Mouse (Mus musculus): ENCODE measurements around the gene Gna13.

Gene Gna13

DNA sequence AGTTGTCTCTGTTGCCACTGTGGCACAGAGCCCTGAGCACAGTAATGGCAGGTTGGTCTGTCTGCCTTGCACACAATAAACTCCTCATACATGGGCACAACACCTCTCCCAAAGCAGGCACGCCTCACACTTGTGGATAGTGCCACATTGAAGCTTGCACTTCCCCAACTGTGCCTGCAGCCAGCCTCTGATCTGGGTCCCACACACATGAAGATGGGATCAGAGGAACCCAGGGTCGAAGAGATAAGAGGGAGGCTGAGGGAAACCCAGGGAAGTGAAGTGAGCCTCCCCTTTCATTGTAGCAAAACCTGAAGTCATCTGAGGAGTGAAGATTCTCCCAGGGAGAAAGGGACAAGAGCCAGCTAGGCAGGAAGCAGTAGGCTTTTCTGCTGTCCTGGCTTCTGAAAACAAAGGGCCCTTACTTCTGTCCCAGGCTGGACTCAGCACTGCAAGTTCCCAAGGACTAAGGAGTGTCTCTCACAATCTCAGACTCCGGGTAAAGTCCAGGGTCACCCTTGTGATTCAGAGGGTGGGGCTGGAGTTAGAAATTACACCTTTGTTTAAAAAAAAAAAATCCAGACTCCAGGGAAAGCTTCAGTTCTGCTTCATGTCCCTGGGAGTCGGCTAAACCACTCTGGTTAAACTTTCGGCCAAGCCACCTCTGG lies 12.8 kb upstream of the Gna13 start:
- in situ Hi-C loops (cut with MboI) = no loop called here

DNA sequence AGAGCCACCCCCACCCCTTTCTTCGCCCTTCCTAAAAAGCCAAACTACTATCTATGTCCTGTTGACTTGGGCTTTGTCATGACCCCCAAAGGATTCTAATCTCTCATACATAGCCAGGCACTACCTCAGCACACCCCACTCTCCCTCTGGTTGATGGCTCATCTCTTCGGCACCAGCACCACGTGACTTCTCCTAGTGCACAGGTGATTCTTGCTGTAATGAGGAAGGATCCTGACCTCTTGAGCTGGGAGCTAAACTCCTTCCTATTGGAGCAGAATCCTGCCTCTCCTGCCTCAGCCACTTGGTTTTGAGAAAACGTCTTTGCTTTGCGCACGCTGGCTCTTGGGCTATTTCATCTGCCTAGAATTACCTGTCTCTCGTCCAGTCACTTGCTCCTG lies 12.3 kb upstream of the Gna13 start:
- in situ Hi-C loops (cut with MboI) = no loop called here

DNA sequence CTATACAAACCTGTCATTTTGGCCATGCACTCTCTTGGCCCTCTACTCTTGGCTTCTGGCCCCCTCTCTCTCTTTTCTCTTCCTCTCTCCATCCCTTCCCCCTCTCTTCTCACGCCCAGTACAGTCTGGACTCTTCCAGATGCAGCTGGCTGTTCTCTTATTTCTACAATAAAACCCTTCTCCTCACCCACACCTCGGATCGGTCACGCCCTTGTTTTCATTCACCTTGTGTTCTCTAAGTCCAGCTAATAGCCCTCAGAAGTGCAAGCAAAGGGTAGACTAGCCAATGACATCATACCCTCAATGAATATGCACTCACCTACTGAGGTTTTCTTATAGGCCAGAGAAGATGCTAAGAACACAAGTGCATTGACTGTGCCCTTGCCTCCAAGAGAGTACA lies 11.1 kb upstream of the Gna13 start:
- in situ Hi-C loops (cut with MboI) = no loop called here

DNA sequence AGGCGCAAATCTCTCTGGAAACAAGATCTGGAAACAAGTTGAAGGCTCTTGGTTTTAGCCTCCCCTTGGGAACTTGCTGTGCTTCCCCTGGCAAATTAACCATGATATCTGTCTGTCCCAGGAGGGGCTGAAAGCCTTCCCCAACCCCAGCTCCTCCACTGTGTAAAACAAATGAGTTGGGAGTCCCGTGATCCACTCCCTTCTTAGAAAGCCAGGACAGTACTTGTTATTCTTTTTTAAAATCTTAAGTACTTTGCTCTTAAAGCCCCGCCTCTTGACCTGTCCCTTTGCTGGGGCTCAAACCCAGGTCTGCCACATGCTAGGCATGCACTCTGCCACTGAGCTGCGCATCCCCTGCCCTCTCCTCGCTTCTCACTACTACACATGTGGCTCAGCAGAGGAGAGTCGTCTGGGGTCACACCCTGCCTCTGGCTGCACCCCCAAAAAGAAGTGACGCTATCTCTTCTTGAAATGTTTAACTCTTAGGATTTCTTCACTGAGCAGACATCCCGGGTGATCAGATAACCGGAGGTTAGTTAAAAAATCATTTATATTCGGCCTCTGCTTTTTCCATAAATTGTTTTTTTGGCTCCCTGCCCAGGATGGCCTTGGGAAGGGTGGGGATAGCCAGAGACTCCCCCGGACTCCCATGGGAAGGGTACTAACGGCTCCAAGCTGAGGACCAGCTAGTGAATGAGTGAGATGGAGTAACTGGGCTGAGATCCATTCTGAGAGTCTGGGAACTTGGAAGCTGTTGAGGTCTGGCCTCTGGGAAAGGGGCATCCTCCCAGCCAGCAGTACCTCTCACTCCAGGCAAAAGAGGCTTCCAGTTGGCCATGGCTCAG lies 9.0 kb upstream of the Gna13 start:
- in situ Hi-C loops (cut with MboI) = no loop called here

DNA sequence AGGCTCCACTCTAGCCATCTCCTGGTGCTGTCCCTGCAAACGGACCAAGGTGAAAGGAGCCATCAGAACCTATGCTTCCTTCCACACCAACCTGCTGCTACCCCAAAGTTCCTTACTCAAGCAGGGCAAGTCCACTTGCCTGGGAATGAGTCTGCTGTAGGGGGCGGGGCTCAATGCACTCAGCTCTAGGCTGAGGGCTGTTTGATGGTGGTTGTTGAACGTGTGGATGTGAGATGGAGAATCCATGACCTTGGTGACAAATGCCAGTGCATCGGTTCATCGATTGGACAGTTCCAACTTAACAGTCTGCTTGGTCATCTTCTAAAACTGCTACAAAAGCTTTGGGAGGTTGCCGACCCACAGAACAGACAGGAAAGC lies 8.4 kb upstream of the Gna13 start:
- in situ Hi-C loops (cut with MboI) = no loop called here

DNA sequence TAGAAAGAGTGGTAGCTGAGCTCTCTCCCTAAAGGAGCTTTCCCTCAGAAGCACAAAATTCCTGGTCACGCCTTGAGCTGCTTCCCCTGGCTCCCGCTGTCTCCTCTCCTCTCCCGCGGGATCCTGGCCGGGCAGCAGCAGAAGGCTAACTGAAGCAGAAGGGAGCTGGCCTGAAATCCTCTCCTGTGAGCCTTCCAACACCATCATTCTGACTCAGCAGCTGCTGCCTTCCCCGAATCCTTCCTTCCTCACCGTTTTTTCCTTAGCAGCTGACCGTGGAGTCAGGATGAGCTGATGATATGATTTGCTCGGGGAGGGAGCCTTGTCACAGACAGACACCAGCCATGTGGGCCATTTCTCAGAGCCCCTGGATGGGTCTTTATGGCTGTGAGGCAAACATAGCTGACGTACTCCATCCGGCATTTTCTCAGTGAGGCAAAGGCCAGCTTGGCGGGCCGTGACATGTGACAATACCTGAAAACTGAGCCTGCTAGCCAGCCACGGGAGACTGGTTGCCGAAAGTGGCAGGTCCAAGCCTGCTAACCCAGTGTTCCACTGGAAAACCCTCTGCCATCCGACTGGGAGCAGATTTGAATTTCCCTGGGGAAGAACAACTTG lies 6.8 kb upstream of the Gna13 start:
- in situ Hi-C loops (cut with MboI) = no loop called here

DNA sequence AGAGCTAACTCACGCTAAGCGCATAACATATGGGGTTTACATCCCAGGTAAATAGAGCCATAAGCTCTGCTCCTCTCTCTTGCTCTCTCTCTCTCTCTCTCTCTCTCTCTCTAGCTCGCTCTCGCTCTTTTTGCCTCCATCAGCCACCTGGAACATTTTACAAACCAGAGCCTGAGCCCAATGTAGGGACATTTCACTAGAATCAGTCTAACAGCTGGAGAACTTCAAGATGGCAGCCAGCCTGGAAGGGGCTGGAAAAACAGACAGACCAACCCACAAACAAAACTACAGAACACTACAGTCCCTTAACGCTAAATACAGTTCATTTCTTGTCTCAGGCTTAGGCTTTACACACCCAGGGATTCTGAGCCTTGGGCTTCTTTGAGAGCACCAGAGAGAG lies 5.5 kb upstream of the Gna13 start:
- in situ Hi-C loops (cut with MboI) = no loop called here

DNA sequence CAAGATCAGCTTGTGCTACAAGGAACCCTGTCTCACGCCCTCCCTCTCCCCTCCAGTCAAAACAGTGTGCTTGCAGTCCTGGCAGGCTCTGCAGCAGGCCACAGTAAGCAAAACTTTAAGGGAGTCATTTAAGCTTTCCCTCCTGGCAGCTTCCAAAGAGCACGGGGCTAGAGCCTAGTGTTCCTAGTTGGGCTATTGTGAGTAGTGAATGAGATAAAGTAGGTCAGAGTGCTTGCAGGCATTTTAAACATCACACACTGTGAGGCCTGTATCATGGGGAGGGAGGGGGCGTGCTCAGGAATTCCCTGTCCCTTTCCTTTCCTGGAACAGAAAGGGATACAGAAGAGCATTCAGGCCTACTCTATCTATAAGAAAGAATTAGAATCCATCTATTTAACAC lies 4.1 kb upstream of the Gna13 start:
- in situ Hi-C loops (cut with MboI) = no loop called here

DNA sequence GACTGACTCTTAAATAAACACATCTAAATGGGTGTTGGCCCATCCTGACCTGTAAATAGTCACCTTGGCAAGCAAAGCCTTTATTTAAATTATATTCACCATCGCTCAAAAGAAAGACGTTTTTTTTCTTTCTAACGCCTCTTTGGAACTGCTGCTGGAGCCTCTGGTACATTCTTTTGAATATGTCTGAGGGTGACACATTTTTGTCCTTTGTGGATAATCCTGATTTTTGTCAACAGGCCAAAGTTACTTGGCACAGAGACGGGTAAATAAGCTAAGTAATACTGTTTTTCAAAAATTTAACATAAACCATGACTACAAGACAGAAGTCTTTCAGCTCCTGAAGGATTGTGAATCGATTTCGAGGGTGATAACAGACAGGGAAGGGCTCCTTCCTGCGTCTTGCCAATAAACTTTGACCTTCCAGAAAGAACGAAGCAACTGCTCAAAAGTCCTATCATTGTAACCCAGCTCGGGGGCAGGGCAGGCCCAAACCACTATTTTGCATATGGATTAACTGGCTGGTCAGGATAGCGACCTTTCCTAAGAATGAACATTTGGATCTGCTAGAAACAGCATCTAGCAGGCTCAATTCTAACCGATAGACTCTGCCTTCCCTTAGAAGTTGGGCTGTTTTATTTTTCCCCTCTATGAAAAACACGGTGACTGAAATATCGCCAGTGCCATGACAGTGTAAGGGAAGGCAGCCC lies 3.4 kb upstream of the Gna13 start:
- in situ Hi-C loops (cut with MboI) = no loop called here

DNA sequence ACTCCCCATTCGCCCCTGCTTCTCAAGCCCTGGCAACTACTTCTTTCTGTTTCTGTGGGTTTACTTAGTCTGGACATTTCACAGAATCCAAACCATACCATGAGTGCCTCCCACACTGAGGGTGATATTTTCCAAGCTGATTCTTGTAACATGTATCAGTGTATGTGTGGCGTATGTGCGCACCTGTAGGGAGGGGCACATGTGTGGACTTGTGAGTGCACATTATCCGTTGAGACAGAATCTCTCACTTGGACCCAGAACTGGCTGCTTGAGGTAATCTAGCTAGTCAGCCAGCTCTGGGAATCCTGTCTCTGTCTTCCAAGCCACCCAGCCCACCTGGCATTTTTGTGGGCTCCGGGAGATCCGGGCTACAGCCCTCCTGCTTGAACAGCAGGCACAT lies 2.5 kb upstream of the Gna13 start:
- in situ Hi-C loops (cut with MboI) = loop anchor here (5.0 kb wide), 1 partner anchor 67 kb away; the partner anchor contains the start of gene Amz2

DNA sequence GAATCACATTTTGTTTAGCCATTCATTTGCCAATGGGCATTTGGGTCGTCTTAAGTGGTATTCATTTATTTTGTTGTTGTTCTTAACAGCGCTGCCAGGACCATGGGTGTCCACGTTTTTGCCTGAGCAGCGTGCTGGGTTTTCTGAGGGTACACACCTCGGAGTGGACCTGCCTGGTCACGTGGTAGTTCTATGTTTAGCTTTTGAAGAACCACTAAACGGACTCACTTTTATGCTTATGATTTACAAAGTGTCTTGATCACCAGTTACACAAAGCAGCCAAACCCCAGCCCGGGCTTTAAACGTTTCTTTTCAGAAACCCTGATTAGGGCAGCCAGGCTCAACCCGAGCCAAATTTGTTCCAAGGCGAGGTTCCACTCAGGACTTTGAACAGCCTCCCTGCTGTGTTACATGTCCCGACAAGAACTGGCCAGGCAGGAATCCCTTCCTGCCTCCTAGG lies 2.0 kb upstream of the Gna13 start:
- in situ Hi-C loops (cut with MboI) = loop anchor here (5.0 kb wide), 1 partner anchor 67 kb away; the partner anchor contains the start of gene Amz2

DNA sequence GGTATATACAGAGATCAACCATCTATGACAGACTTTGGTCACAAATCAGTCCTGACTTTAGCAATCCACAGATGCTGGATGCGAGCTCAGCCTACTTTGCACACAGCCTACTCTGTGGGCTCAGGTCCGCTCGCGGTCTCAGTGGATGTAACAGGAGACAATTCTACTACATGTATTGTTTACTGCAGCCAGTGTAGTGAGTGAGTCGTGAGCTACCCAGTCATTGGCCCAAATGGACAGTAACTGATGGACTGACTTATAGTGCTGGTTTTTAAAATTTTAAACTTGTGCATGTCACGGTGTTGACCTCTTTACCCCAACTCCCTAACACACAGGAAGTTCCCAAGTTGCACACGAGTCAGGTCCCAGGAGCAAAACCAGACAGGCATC lies 1.4 kb upstream of the Gna13 start:
- in situ Hi-C loops (cut with MboI) = loop anchor here (5.0 kb wide), 1 partner anchor 66 kb away; the partner anchor contains the start of gene Amz2

DNA sequence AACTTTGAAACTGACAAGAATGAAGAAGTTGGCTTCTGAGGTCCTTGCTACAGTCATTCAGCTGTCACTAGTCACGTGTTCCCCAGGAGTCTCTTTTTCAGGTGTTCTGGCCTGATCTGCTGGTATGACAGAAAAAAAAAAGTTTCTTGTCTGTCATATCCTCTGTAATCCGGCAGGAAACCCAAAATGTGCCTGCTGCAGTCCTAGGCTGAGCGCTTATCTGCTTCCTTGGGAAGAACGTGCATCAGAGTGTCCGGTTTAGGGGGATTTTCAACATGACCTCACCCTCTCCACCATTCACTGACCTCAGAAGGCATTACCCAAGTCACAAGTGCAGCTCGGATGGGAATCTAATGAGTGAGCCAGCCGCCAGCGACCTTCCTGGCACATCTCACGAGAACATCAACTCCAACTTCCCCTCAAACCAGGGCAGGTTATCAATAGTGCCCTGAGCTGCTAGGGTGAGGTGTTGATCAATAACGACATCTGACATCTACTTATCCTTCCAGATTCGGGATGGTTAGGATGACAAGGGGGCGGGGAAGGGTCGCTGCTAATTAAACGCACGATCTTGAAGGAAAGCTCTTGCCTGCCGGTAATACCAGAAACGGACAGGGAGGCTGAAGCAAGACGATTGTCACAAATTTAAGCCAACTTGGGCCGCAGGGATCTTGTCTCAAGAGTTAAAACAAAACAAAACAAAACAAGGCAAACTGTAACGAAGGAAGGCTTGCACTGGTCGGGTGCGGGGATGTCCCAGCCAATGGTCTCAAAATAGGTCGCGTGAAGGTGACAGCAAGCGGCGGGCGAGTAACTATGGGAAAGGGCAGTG lies 784 bp upstream of the Gna13 start:
- in situ Hi-C loops (cut with MboI) = loop anchor here (5.0 kb wide), 1 partner anchor 65 kb away; the partner anchor contains the start of gene Amz2

DNA sequence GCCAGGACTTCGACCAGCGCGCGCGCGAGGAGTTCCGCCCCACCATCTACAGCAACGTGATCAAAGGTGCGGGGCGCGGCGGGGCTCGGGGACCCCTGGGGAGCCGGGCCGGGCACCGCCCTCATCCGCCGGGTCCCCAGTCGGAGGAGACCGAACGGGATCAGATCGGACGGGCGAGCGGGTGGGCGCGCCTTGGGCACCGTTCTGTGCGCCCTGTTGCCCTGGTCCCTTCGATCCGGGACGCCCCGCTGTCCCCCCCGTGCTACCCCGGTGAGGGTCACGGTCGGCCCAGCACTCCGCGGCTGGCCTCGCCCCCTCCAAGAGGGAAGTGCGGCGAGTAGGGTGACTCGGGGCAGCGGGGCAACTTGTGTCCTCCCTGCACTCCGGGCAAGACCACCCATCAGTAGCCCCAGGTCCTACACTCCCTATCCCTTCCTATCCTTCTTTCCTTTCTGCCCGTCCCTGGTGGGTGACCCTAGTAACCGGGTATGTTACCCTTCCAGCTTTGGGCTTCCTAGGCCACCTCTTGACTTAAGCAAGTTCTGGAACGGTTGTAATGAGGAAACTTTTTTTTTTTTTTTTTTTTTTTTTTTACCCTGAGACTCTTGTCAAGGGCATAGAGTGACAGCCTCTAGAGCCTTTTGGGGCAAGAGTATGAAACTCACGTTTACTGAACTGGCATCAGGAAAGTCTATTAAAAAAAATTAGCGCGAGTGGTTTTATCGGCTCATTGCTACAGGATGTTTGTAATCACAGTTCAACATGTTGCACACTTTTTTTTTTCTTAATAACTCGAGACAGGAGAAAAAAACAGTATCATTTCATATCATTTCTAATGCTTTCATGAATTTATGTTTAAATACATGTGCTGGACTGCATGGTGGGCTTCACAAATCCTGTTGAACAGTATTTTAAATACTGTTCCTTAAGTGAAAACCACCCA lies 831 bp downstream of the Gna13 start:
- in situ Hi-C loops (cut with MboI) = loop anchor here (5.0 kb wide), 1 partner anchor 64 kb away; the partner anchor contains the start of gene Amz2

DNA sequence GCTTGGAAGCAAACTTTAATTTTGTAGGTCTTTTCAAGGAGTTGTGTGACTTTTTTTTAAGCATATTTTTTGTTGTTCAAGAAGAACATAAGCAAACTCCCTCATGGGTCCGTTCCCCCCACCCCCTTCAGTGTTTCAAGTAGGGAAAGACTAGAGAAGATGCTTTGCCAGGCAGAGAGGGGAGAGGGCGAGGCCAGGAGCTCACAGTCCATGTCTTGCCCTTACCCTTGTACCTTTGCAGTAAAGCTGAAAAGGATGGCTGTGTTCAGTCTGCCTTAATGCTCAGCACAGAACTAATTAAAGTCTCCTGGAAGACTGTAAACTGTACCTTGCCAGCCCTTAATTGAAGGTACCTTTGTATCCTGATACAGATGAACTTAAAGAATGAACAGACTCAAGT lies 1.7 kb downstream of the Gna13 start:
- in situ Hi-C loops (cut with MboI) = loop anchor here (5.0 kb wide), 1 partner anchor 63 kb away; the partner anchor contains the start of gene Amz2

DNA sequence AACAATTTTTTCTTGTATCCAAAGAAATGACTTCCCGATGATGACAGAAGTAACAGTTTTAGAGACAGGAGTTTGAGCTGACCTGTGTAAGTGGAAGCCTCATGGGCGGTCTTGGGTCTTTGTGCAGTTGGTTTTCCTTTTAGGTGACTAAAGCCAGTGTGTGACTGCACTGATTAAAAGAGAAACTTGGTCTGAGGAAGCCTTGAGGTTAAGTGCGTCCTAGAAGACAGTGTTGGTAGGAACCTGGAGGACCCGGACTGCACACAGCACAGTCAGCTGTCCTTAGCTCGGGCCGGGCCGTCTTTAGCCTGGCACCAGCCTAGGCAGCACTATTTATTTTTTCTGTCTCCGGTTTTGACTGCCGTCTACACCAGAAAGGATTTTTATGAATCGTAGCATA lies 2.2 kb downstream of the Gna13 start:
- in situ Hi-C loops (cut with MboI) = loop anchor here (5.0 kb wide), 1 partner anchor 62 kb away; the partner anchor contains the start of gene Amz2

DNA sequence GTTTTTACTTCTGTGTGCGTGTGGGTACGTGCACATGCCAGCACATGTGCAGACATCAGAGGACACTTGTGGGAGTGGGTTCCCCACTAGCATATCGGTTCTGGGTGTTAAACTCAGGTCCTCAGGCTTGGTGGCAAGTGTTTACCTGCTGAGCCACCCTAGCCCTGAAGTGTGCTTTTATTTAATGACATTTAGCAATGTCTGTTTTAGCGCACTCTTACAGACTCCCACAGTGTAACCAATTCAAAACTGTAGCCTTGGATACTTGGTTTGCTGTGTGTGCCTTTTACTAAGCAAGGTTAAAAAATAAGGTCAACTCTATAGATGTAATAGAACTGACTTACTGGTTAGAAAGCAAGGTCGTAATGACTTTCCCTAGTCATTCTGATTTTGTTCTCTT lies 3.2 kb downstream of the Gna13 start:
- in situ Hi-C loops (cut with MboI) = no loop called here

DNA sequence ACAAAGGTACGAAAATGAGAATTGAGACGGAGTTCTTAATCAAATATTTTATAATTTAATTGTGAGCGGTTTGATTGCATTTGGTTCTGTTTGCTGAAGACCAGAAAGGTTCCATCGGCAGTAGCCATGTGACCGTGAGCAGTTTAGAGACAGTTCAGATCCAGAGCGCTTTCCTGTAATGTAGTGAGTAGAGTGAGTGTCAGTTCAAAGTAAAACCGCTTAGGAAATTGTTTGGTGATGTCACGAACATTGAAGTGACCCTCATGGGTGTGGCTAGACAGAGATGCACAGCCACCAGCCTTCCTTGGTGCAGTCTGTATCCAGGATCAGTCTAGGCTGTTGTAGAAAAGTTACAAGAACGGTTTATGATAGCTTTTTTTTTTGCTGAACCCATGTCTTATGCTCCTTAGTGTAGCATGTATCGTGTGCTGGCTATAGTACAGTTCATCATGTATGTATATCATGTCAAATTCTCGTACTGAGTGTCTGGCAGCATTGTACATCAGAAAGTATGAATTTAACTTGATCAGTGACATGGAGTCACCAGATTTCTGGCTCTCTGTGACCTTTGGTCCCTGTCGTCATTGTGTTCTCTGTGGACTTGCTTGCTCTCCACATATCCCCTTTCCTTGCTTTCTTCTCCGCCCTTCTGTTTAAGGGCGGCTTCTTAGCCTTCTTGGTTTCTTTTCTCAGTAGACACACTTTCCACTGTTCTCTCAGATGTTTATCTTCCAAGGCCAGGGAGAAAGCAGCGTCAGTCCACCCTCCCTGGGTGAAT lies 4.4 kb downstream of the Gna13 start:
- in situ Hi-C loops (cut with MboI) = no loop called here

DNA sequence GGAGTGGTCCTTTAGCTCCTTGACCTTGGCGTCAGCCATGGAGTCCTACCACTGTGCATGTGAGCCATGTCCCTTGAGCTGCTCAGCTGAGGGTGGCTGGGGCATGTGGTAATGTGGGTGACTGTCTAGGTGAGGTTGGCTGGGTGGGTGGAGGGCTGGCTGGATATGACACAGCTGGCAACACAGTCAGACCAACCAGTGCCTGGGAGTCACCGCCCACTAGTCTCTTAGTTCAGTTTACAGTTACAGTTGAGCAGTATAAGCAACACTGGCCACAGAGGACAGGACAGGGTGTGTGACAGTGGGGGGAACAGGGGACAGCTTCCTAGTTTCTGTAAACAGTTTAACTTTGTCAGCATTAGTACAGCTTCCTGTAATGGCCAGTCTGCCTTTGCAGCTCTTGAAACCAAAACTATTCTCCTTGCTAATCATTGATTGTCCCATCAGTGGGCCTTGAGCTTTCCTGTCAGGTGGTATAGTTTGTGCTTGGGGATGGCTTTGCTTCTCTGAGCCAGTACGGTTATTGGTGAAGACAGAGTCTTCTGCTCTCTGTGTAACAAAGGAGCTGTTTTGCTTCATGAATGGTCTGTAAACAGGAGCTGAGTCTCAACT lies 6.5 kb downstream of the Gna13 start:
- in situ Hi-C loops (cut with MboI) = no loop called here

All from mature B cell (primary cell).